Mouse (Mus musculus) small intestine, adult 2 months (tissue): ENCODE data around the gene Slc1a2. TPM values are rescaled to one million over a fixed set of nuclear protein-coding genes. Genes with fewer than 3 reads are reported as not detected.

Experiments used
- H3K27ac ChIP-seq: fragments of 200-500 bp; 2 replicates; pipeline ENCODE4 v1.5.1; 2012; ENCODE audit warnings: low read depth, low read length, control low read depth, inconsistent platforms; ENCODE audit not compliant: insufficient read depth
- H3K27me3 ChIP-seq: fragments of 200-500 bp; 2 replicates; pipeline ENCODE4 v1.6.1; 2012; ENCODE audit warnings: mild to moderate bottlenecking, moderate library complexity, low read length, inconsistent platforms; ENCODE audit not compliant: control insufficient read depth, insufficient read depth
- H3K36me3 ChIP-seq: fragments of 200-500 bp; 2 replicates; pipeline ENCODE4 v1.6.1; 2012; ENCODE audit warnings: mild to moderate bottlenecking, low read length, control low read depth, inconsistent platforms; ENCODE audit not compliant: control insufficient read depth, insufficient read depth
- H3K4me1 ChIP-seq: fragments of 200-500 bp; 2 replicates; pipeline ENCODE4 v1.6.1; 2012; ENCODE audit warnings: low read length, inconsistent platforms, mixed read lengths; ENCODE audit not compliant: control insufficient read depth, insufficient read depth, insufficient read length
- H3K4me3 ChIP-seq: fragments of 200-500 bp; 2 replicates; pipeline ENCODE4 v1.5.1; 2012; ENCODE audit warnings: low read depth, mild to moderate bottlenecking, control low read depth, inconsistent platforms, low read length, moderate library complexity
- CTCF ChIP-seq: fragments of 200-500 bp; IDR thresholded peaks from 2 replicates; pipeline ENCODE4 v1.5.1; 2012; ENCODE audit warnings: low read depth, mild to moderate bottlenecking, control low read depth, inconsistent platforms, low read length, moderate library complexity, mixed read lengths; ENCODE audit not compliant: insufficient replicate concordance, insufficient read length; ENCODE audit errors: extremely low read depth
- POLR2A ChIP-seq: fragments of 200-500 bp; IDR thresholded peaks from 2 replicates; pipeline ENCODE4 v1.6.1; 2012; ENCODE audit warnings: low read depth, mild to moderate bottlenecking, control low read depth, inconsistent platforms, low read length, moderate library complexity
- WGBS: fragments of 180-500 bp; shearing (Covaris S2); methylation state at CpG from one replicate; pipeline ENCODE4 v1.1.7; 2018; 5-methylcytosine and 5-hydroxymethylcytosine counted together
- polyA plus RNA-seq: library from polyadenylated mRNA; depleted of rRNA; stranded (reverse); fragments of >200 nt; gene quantifications from 2 replicates; pipeline ENCODE4 v1.2.3, GENCODE M21; 2012

Gene Slc1a2
- polyA plus RNA-seq, 1 experiment = 0.25 TPM

DNA sequence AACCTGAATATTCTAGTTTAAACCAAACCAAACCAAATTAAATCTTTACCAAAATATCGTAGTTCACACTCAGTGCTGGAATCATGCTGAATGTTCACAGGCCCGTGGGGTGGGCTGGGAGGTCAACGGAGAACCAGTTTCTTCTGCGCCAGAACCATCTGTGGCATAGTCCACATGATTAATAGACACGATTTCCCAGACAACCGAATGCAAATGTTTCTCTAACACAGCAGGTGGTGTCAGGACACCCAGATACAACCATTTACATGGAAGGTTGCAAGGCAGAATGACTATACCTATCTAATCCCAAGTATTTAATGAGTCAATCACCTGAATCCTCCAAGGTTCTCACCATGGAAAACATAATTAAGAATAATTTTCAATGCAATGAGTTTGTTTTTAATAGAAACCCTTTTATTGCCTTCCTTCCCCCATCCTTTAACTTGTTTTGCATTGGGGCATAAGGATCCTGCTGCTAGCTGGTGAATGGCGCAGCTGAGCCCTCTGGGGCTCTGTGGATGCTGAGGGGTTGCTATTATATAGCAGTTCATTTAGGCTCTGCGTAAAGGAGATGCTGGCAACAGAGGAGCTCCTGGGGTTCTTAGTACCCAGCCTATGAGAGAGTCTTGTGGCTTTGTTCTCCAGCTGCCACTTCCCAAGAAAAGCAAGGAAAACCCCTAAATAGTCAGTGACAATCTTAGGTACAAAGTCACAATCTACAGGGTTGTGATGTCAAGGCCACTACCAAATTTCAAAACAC is 2.3 kb upstream of the Slc1a2 start:
- TF ChIP-seq CTCF (no peak), POLR2A (no peak)
- H3K4me3 ChIP-seq = no peak overlapping the region
- H3K27me3 ChIP-seq = peaks cover 21% of the 10 kb centered on the region
- H3K36me3 ChIP-seq = no peaks in the 10 kb centered on the region
- H3K27ac ChIP-seq = no peak overlapping the region
- 79% methylated on average over 8 of the region's 8 CpGs for WGBS
- 0 out of 2 replicates have a peak, but pooled peaks cover 6% of the 10 kb centered on the region for H3K4me1 ChIP-seq

DNA sequence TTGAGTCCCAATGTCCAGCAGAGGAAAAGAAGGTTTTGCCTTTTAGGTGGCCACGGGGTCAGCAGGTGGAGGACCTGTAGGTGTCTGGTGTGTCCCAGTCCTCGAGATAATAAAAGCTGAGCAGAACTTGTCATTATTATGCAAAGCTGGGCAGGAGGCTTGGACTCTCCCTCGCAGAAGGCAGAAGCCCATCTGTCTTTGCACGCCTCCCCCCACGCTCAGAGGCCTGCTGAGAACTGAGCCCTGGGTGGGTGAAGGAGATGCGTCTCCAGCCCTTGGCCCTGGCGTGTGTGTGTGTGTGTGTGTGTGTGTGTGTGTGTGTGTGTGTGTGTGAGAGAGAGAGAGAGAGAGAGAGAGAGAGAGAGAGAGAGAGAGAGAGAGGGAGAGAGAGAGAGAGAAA is 733 bp upstream of the Slc1a2 start:
- 48% methylated on average over 7 of the region's 7 CpGs for WGBS

DNA sequence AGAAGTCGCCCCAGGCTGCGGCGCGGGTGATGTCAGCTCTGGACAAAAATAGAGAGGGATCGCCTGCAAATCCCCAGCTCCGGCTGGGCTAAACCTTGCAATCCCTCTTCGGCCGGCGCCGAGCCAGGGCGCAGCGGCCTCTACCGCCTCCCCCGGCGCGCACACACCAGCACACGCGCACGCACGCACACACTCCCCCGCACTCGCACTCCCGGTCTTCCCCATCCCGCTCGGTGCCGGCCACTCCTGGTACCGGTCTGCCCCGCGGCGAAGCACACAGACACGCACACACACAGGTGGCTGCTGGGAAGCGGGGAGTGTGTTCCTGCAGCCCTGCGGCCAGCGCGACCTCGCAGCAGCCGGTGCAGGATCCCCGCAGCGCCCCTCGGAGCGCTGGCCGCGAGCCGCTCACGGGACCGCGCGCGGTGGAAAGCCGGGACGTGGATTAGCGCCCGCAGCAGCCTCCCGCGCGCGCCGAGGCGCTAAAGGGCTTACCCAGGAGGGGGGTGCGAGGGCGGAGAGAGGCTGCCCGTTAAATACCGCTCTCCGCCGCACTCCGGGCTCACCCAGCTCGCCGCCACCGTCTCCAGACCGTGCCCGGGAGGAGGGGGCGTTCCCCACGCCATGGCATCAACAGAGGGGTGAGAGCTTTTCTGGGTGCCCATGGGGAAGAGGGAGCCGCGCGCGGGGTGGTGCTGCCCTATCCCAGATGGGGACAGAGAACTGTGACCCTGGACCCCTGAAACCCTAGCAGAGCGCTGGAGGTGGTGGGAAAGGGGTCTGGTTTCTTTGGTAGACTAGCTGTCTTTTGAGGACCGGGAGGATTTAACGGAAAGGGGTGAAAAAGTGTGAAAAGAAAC is 432 bp downstream of the Slc1a2 start:
- Histone ChIP-seq H3K27me3 (peaks cover 21% of the 10 kb centered on the region), H3K36me3 (no peaks in the 10 kb centered on the region), H3K4me3 (peak overlapping the region; percentile 51), H3K4me1 (0 out of 2 replicates have a peak, but pooled peaks cover 6% of the 10 kb centered on the region), H3K27ac (no peak overlapping the region)
- under 1% methylated on average over 80 of the region's 80 CpGs for WGBS
- TF ChIP-seq POLR2A (no peak), CTCF (no peak)

More for the DNA sequence above, 733 bp upstream of the Slc1a2 start:
- Histone ChIP-seq H3K4me1 (0 out of 2 replicates have a peak, but pooled peaks cover 6% of the 10 kb centered on the region), H3K36me3 (no peaks in the 10 kb centered on the region), H3K4me3 (no peak overlapping the region), H3K27ac (no peak overlapping the region), H3K27me3 (peaks cover 21% of the 10 kb centered on the region)
- TF ChIP-seq POLR2A = no peak
- no peak for TF ChIP-seq CTCF

DNA sequence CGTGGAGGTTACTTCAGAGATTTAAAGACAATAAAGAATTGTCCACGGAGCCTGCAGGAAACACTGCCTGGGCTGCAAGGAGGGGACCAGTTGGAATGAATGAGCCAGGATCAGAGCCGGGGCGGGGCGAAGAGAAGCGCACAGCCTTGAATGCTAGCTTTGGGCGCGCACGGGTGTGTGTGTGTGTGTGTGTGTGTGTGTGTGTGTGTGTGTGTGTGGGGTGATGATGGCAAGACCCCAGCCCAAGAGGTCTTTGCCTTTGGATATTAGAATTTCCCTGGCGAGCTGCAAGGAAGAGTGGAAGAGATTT is 1.0 kb downstream of the Slc1a2 start:
- WGBS = 3% methylated on average over 10 of the region's 10 CpGs
- Histone ChIP-seq H3K4me1 (0 out of 2 replicates have a peak, but pooled peaks cover 6% of the 10 kb centered on the region), H3K4me3 (no peak overlapping the region), H3K27me3 (peaks cover 21% of the 10 kb centered on the region), H3K36me3 (no peaks in the 10 kb centered on the region), H3K27ac (no peak overlapping the region)
- TF ChIP-seq CTCF (no peak), POLR2A (no peak)

DNA sequence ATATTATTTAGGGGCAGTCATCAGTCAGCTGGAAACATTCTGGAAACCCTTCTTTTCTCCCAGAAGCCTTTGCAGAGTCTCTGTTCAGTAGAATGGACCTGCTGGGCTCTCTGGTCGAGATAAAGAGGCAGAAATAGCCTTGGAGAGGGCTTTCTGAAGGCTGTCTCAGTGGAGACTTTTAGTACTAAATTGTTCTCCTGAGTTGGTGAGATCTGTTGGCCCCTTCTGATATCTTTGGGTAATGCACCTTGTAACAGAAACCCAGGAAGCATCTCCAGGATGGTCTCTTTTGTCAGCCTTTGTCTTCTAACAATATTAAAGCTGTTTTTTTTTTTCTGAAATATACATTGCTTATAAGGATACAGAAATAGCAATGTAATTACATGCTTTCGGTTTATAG is 2.6 kb downstream of the Slc1a2 start:
- Histone ChIP-seq H3K36me3 (no peaks in the 10 kb centered on the region), H3K4me3 (no peak overlapping the region), H3K27me3 (peaks cover 21% of the 10 kb centered on the region), H3K27ac (no peak overlapping the region), H3K4me1 (0 out of 2 replicates have a peak, but pooled peaks cover 6% of the 10 kb centered on the region)
- 63% methylated on average over 2 of the region's 2 CpGs for WGBS
- TF ChIP-seq POLR2A (no peak), CTCF (no peak)

DNA sequence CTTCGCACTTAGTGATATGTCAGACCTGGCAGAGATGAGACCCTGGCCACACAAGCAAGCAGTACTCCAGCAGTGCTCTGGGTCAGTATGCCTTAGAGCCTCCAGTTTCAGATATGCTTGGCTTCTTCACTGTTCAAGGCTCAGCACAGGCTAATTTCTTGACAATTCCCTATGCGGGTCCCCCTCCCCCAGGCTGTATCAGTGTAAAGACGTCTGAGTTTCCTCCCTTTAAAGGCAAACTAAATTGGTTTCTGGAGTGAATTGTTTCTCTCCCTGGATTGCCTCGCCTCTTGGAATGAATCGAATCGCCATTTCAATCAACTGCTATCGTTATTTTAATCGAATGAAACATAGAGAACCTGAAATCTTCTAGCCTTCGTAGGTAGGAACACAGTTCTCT is 4.5 kb downstream of the Slc1a2 start:
- Histone ChIP-seq H3K4me1 (0 out of 2 replicates have a peak, but pooled peaks cover 6% of the 10 kb centered on the region), H3K36me3 (no peaks in the 10 kb centered on the region), H3K4me3 (no peak overlapping the region), H3K27ac (no peak overlapping the region), H3K27me3 (peaks cover 16% of the 10 kb centered on the region)
- TF ChIP-seq CTCF (no peak), POLR2A (no peak)
- 58% methylated on average over 9 of the region's 9 CpGs for WGBS

DNA sequence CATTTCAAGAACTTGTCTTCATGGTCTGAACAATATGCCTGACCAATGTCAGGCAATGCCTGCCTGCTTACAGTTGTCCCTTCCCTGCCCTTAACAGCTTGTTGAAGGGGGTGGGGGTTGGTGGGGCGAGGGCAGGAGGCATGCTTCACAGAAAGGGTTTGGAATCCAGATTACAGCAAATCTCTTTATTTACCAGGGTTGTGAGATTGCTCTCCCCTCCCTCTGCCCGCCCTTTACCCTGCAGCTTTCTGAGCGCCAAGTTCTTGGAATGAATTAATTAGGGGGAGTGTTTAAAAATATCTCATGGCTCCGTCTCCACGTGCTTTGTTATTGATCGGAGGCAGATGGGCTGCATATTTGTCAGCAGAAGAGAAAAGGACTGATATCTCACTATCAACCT is 4.9 kb downstream of the Slc1a2 start:
- TF ChIP-seq POLR2A (no peak), CTCF (no peak)
- H3K4me1 ChIP-seq = 0 out of 2 replicates have a peak, but pooled peaks cover 6% of the 10 kb centered on the region
- peaks cover 11% of the 10 kb centered on the region for H3K27me3 ChIP-seq
- no peak overlapping the region for H3K4me3 ChIP-seq
- no peak overlapping the region for H3K27ac ChIP-seq
- no peaks in the 10 kb centered on the region for H3K36me3 ChIP-seq
- 22% methylated on average over 6 of the region's 6 CpGs for WGBS
